Mouse (Mus musculus): Measurements from ENCODE around the gene Efcab8.
"Not testable (repeated sequence)": the region's sequence is repeated elsewhere in the genome, so short reads cannot be mapped to it uniquely, and the experiment has no call there.

Gene Efcab8

GRCm38 (mm10) chr2:153825900-153826299 is 46.2 kb downstream of the Efcab8 start:
- DNase-seq (ENCODE audit: low read depth): not testable (repeated sequence)

- no peak for DNase-seq (ENCODE audit: low read depth)
Measured at GRCm38 (mm10) chr2:153827171-153827830, 47.6 kb downstream of the Efcab8 start.

GRCm38 (mm10) chr2:153828704-153829103 is 49.0 kb downstream of the Efcab8 start:
- no peak for DNase-seq (ENCODE audit: low read depth)

GRCm38 (mm10) chr2:153833291-153833690 is 53.6 kb downstream of the Efcab8 start:
- DNase-seq (ENCODE audit: low read depth): no peak

GRCm38 (mm10) chr2:153842854-153843253 is 63.1 kb downstream of the Efcab8 start:
- no peak for DNase-seq (ENCODE audit: low read depth)

- DNase-seq (ENCODE audit: low read depth): no peak
Measured at GRCm38 (mm10) chr2:153848389-153848788, 68.7 kb downstream of the Efcab8 start.

GRCm38 (mm10) chr2:153850351-153851029 is 70.8 kb downstream of the Efcab8 start:
- DNase-seq (ENCODE audit: low read depth): peak; percentile 28

- peak; percentile 44 for DNase-seq (ENCODE audit: low read depth)
Measured at GRCm38 (mm10) chr2:153851030-153851360, 71.3 kb downstream of the Efcab8 start.

- no peak for DNase-seq (ENCODE audit: low read depth)
Measured at GRCm38 (mm10) chr2:153853544-153853943, 73.8 kb downstream of the Efcab8 start.

- DNase-seq (ENCODE audit: low read depth): no peak
Measured at GRCm38 (mm10) chr2:153859581-153859980, 79.8 kb downstream of the Efcab8 start.

- no peak for DNase-seq (ENCODE audit: low read depth)
Measured at GRCm38 (mm10) chr2:153860315-153860714, 80.6 kb downstream of the Efcab8 start.

GRCm38 (mm10) chr2:153860715-153861114 is 81.0 kb downstream of the Efcab8 start:
- no peak for DNase-seq (ENCODE audit: low read depth)

- DNase-seq (ENCODE audit: low read depth): no peak
Measured at GRCm38 (mm10) chr2:153861960-153862359, 82.2 kb downstream of the Efcab8 start.

GRCm38 (mm10) chr2:153870984-153871383 is 91.3 kb downstream of the Efcab8 start, which contains the start of gene Sun5:
Gene Sun5 (minus strand): TSS chr2:153871084.
- no peak for DNase-seq (ENCODE audit: low read depth)

GRCm38 (mm10) chr2:153874745-153875144 is 95.0 kb downstream of the Efcab8 start, which contains the start of gene Bpifb2:
Gene Bpifb2 (plus strand): TSS chr2:153875045.
- no peak for DNase-seq (ENCODE audit: low read depth)
